Mouse (Mus musculus) heart, adult 2 months (tissue): Measurements from ENCODE around the gene Trim71.

Experiments used
- EP300 ChIP-seq: fragments of 200-500 bp; IDR thresholded peaks from 2 replicates; pipeline ENCODE4 v1.6.1; 2011; ENCODE audit warnings: low read depth, low read length, control low read depth; ENCODE audit not compliant: insufficient read depth
- POLR2A ChIP-seq: fragments of 200-500 bp; IDR thresholded peaks from 2 replicates; pipeline ENCODE4 v1.6.1; 2011; ENCODE audit warnings: mild to moderate bottlenecking, low read depth, low read length, control low read depth; ENCODE audit not compliant: insufficient read depth

- TF ChIP-seq EP300 (no peak), POLR2A (no peak)
Observed at GRCm38 (mm10) chr9:114603876-114604540, 39.8 kb upstream of the Trim71 start.
